25 mouse cellular contexts compared by ENCODE assay signal in the genomic region with DNA sequence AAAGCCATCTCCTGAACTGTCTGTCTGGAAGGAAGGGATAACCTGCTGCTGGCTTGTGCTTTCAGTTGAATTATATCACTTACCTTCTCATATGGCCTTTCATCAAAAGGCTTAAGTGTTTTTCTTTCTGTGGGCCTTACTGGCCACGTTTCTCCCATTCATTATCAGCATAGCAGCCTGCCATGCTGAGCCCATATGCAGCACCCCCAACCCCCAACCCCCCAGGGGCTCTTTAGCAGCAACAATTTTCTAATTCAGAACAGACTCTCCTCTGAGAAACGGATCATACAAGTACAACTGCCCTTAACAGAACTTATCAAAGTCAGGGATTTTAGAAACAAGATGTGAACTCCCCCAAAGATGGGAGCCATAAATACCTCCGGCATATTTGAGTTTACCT.
DNase-seq lines count a peak whose midpoint lies in the region; ATAC-seq lines count a peak whose summit lies in the region.
"Had no signal": no experiment of that assay in that cellular context is flagged by ENCODE, and none has a peak within 500 bp of the region (broad histone marks: within the 10 kb centered on the region; RNA-seq: fewer than 3 reads in every experiment).

No protein-coding gene starts in this region.

- H3K36me3 ChIP-seq in hindbrain, embryonic 10.5 days = no peaks in the 10 kb centered on the region
- H3K36me3 ChIP-seq in hindbrain, embryonic 14.5 days (replicated peaks; ENCODE audit: control insufficient read depth, insufficient read depth) = no peaks in the 10 kb centered on the region
- no peaks in the 10 kb centered on the region for H3K36me3 ChIP-seq in embryonic facial prominence, embryonic 11.5 days (replicated peaks; ENCODE audit: control insufficient read depth, insufficient read depth, low read depth, low read length)
- no peaks in the 10 kb centered on the region for H3K36me3 ChIP-seq in limb, embryonic 11.5 days (ENCODE audit: control insufficient read depth, insufficient read depth, low read length)
- no peaks in the 10 kb centered on the region for H3K36me3 ChIP-seq in neural tube, embryonic 11.5 days (ENCODE audit: control insufficient read depth, insufficient read depth, low read length)
- no peaks in the 10 kb centered on the region for H3K36me3 ChIP-seq in forebrain, embryonic 11.5 days (ENCODE audit: control insufficient read depth, insufficient read depth, low read length)
- H3K36me3 ChIP-seq: embryonic facial prominence, embryonic 15.5 days; forebrain, embryonic 10.5 days; forebrain, embryonic 15.5 days; heart, embryonic 15.5 days; hindbrain, embryonic 15.5 days had no signal

- H3K4me3 ChIP-seq in hindbrain, embryonic 10.5 days = no peak overlapping the region
- H3K4me3 ChIP-seq in hindbrain, embryonic 14.5 days (replicated peaks; ENCODE audit: low read length) = no peak overlapping the region
- H3K4me3 ChIP-seq in embryonic facial prominence, embryonic 11.5 days (ENCODE audit: low read depth, low read length) = no peak overlapping the region
- H3K4me3 ChIP-seq in limb, embryonic 11.5 days (ENCODE audit: low read depth, low read length) = no peak overlapping the region
- H3K4me3 ChIP-seq in neural tube, embryonic 11.5 days (ENCODE audit: low read depth, low read length) = no peak overlapping the region
- no peak overlapping the region for H3K4me3 ChIP-seq in forebrain, embryonic 11.5 days (ENCODE audit: low read depth, low read length)
- H3K4me3 ChIP-seq: embryonic facial prominence, embryonic 15.5 days; erythroblast, embryonic 14.5 days; forebrain, embryonic 10.5 days; forebrain, embryonic 15.5 days; heart, embryonic 15.5 days; hindbrain, embryonic 15.5 days had no signal

- no peaks in the 10 kb centered on the region for H3K9me3 ChIP-seq in hindbrain, embryonic 10.5 days
- H3K9me3 ChIP-seq in hindbrain, embryonic 14.5 days (ENCODE audit: control insufficient read depth, low read length) = no peaks in the 10 kb centered on the region
- no peaks in the 10 kb centered on the region for H3K9me3 ChIP-seq in embryonic facial prominence, embryonic 11.5 days (replicated peaks; ENCODE audit: control insufficient read depth, low read length)
- no peaks in the 10 kb centered on the region for H3K9me3 ChIP-seq in limb, embryonic 11.5 days (ENCODE audit: control insufficient read depth, low read length)
- no peaks in the 10 kb centered on the region for H3K9me3 ChIP-seq in neural tube, embryonic 11.5 days (ENCODE audit: control insufficient read depth, low read length)
- H3K9me3 ChIP-seq in forebrain, embryonic 11.5 days (ENCODE audit: control insufficient read depth, low read length) = no peaks in the 10 kb centered on the region
- H3K9me3 ChIP-seq: embryonic facial prominence, embryonic 15.5 days; forebrain, embryonic 10.5 days; forebrain, embryonic 15.5 days; heart, embryonic 15.5 days; hindbrain, embryonic 15.5 days had no signal

- peak; percentile 5 for DNase-seq in hindbrain, embryonic 10.5 days (ENCODE audit: low spot score)
- no peak for DNase-seq in hindbrain, embryonic 14.5 days (ENCODE audit: low spot score)
- DNase-seq in embryonic facial prominence, embryonic 11.5 days (ENCODE audit: low spot score) = peak; percentile 68
- peak; percentile 72 for DNase-seq in limb, embryonic 11.5 days (ENCODE audit: low spot score)
- DNase-seq in neural tube, embryonic 11.5 days (ENCODE audit: low spot score) = peak; percentile 32
- DNase-seq in gastrocnemius, adult 8-10 months (ENCODE audit: low spot score in 2 of 2) = no peak
- DNase-seq in forebrain, embryonic 11.5 days (ENCODE audit: low spot score) = no peak
- DNase-seq: adrenal gland, postnatal 14 days; cerebellum, adult 11-12 months; cerebellum, adult 9-10 months; cerebellum, postnatal 25 days; gastrocnemius, postnatal 36 days; heart, adult 11 months; heart, postnatal 14 days had no signal

- ATAC-seq in hindbrain, embryonic 14.5 days (ENCODE audit: low FRiP score) = no peak
- 0 out of 2 replicates have a peak, but pooled peaks have one; percentile 34 for ATAC-seq in embryonic facial prominence, embryonic 11.5 days (replicated peaks; ENCODE audit: insufficient number of reproducible peaks, low FRiP score, low TSS enrichment, low read depth)
- no peak for ATAC-seq in limb, embryonic 11.5 days (ENCODE audit: insufficient number of reproducible peaks, low FRiP score, low TSS enrichment, low read depth)
- ATAC-seq in neural tube, embryonic 11.5 days (ENCODE audit: insufficient read depth, low FRiP score, low TSS enrichment) = no peak
- ATAC-seq in forebrain, embryonic 11.5 days (replicated peaks; ENCODE audit: low FRiP score) = no peak
- ATAC-seq: activated CD4-positive, CD25-positive, alpha-beta regulatory T cell, adult 4 months; forebrain, embryonic 15.5 days; inflammation-experienced regulatory T-cells, adult 6 months; intestine, postnatal 0 days; Patski had no signal

- H3K4me1 ChIP-seq in hindbrain, embryonic 10.5 days (replicated peaks) = no peaks in the 10 kb centered on the region
- H3K4me1 ChIP-seq in hindbrain, embryonic 14.5 days (replicated peaks; ENCODE audit: control insufficient read depth, insufficient read depth, low read length) = no peaks in the 10 kb centered on the region
- H3K4me1 ChIP-seq in embryonic facial prominence, embryonic 11.5 days (ENCODE audit: control insufficient read depth, insufficient read depth, low read length) = no peaks in the 10 kb centered on the region
- H3K4me1 ChIP-seq in limb, embryonic 11.5 days (ENCODE audit: control insufficient read depth, insufficient read depth, low read length) = peaks cover 7% of the 10 kb centered on the region
- H3K4me1 ChIP-seq in neural tube, embryonic 11.5 days (ENCODE audit: control insufficient read depth, insufficient read depth, low read length) = no peaks in the 10 kb centered on the region
- no peaks in the 10 kb centered on the region for H3K4me1 ChIP-seq in forebrain, embryonic 11.5 days (replicated peaks; ENCODE audit: control insufficient read depth, insufficient read depth, low read length)
- H3K4me1 ChIP-seq: forebrain, embryonic 15.5 days; heart, embryonic 15.5 days; hindbrain, embryonic 15.5 days had no signal

- no peak overlapping the region for H3K4me2 ChIP-seq in hindbrain, embryonic 14.5 days (replicated peaks)
- H3K4me2 ChIP-seq in embryonic facial prominence, embryonic 11.5 days (ENCODE audit: low read depth, low read length) = no peak overlapping the region
- H3K4me2 ChIP-seq in limb, embryonic 11.5 days (ENCODE audit: low read depth, severe bottlenecking) = no peak overlapping the region
- no peak overlapping the region for H3K4me2 ChIP-seq in neural tube, embryonic 11.5 days (ENCODE audit: low read depth)
- H3K4me2 ChIP-seq in forebrain, embryonic 11.5 days (ENCODE audit: low read depth, low read length, severe bottlenecking) = no peak overlapping the region
- H3K4me2 ChIP-seq: embryonic facial prominence, embryonic 15.5 days; forebrain, embryonic 15.5 days; heart, embryonic 15.5 days; hindbrain, embryonic 15.5 days had no signal

- 43% methylated on average over 3 of the region's 3 CpGs for WGBS in hindbrain, embryonic 10.5 days
- WGBS in hindbrain, embryonic 14.5 days = 55% methylated on average over 3 of the region's 3 CpGs
- WGBS in embryonic facial prominence, embryonic 11.5 days = 20% methylated on average over 3 of the region's 3 CpGs
- 8% methylated on average over 3 of the region's 3 CpGs for WGBS in limb, embryonic 11.5 days
- WGBS in neural tube, embryonic 11.5 days = 39% methylated on average over 3 of the region's 3 CpGs
- 48% methylated on average over 3 of the region's 3 CpGs for WGBS in forebrain, embryonic 11.5 days

- H3K9ac ChIP-seq in hindbrain, embryonic 14.5 days = no peak overlapping the region
- H3K9ac ChIP-seq in embryonic facial prominence, embryonic 11.5 days (replicated peaks; ENCODE audit: low read length) = no peak overlapping the region
- H3K9ac ChIP-seq in limb, embryonic 11.5 days (ENCODE audit: low read length) = no peak overlapping the region
- no peak overlapping the region for H3K9ac ChIP-seq in neural tube, embryonic 11.5 days (ENCODE audit: low read length)
- H3K9ac ChIP-seq in forebrain, embryonic 11.5 days (ENCODE audit: low read length) = no peak overlapping the region
- H3K9ac ChIP-seq: embryonic facial prominence, embryonic 15.5 days; forebrain, embryonic 15.5 days; heart, embryonic 15.5 days; hindbrain, embryonic 15.5 days had no signal

- no peaks in the 10 kb centered on the region for H3K27me3 ChIP-seq in hindbrain, embryonic 10.5 days (ENCODE audit: insufficient read depth, poor library complexity, severe bottlenecking)
- no peaks in the 10 kb centered on the region for H3K27me3 ChIP-seq in hindbrain, embryonic 14.5 days (ENCODE audit: control insufficient read depth, insufficient read depth, low read length)
- no peaks in the 10 kb centered on the region for H3K27me3 ChIP-seq in embryonic facial prominence, embryonic 11.5 days (ENCODE audit: control insufficient read depth, insufficient read depth, low read length)
- H3K27me3 ChIP-seq in limb, embryonic 11.5 days (ENCODE audit: control insufficient read depth, insufficient read depth, low read length) = no peaks in the 10 kb centered on the region
- no peaks in the 10 kb centered on the region for H3K27me3 ChIP-seq in neural tube, embryonic 11.5 days (ENCODE audit: control insufficient read depth, insufficient read depth, low read length)
- H3K27me3 ChIP-seq in forebrain, embryonic 11.5 days (ENCODE audit: control insufficient read depth, insufficient read depth, low read length) = no peaks in the 10 kb centered on the region
- H3K27me3 ChIP-seq: CH12.LX; embryonic facial prominence, embryonic 15.5 days; forebrain, embryonic 15.5 days; heart, embryonic 15.5 days; hindbrain, embryonic 15.5 days; Patski had no signal

- no peak overlapping the region for H3K27ac ChIP-seq in hindbrain, embryonic 10.5 days
- H3K27ac ChIP-seq in hindbrain, embryonic 14.5 days = no peak overlapping the region
- H3K27ac ChIP-seq in embryonic facial prominence, embryonic 11.5 days (replicated peaks; ENCODE audit: low read depth, low read length) = no peak overlapping the region
- H3K27ac ChIP-seq in limb, embryonic 11.5 days (replicated peaks; ENCODE audit: low read depth, low read length) = peak overlapping the region; percentile 30; the same call in 1 of the 2 replicates
- no peak overlapping the region for H3K27ac ChIP-seq in neural tube, embryonic 11.5 days (ENCODE audit: low read depth, low read length)
- H3K27ac ChIP-seq in forebrain, embryonic 11.5 days (ENCODE audit: low read depth, low read length) = no peak overlapping the region
- H3K27ac ChIP-seq: embryonic facial prominence, embryonic 15.5 days; forebrain, embryonic 10.5 days; forebrain, embryonic 15.5 days; heart, embryonic 15.5 days; hindbrain, embryonic 15.5 days had no signal

Comparison
In these comparisons a context has a peak if more than half of its experiments do, and no peak if none do; other contexts are left out.
1. DNase-seq: peak in hindbrain, embryonic 10.5 days (single experiment), embryonic facial prominence, embryonic 11.5 days (single experiment), limb, embryonic 11.5 days (single experiment) and neural tube, embryonic 11.5 days (single experiment); none in hindbrain, embryonic 14.5 days (single experiment), gastrocnemius, adult 8-10 months (0 of 2) and forebrain, embryonic 11.5 days (single experiment).